Mouse (Mus musculus): ENCODE results near the gene Insl6. TPM values are rescaled to one million over a fixed set of nuclear protein-coding genes. Genes with fewer than 3 reads are reported as not detected.

The Insl6 gene
- total RNA-seq (2014; fragmentation: Nextera tagmentation) (5.6 TPM in 1 of 2 replicates, not detected in the other), total RNA-seq (2017) (0.47 and 3.8 TPM in 2 replicates)

GRCm38 (mm10) chr19:29325053-29325851, at the start of gene Insl6:
Gene Insl6, minus strand, starts transcription at chr19:29325356.
- peak; percentile 90 for ATAC-seq (replicated peaks; ENCODE audit: poor library complexity, severe bottlenecking)

GRCm38 (mm10) chr19:29374947-29375346, 49.8 kb upstream of the Insl6 start:
- ATAC-seq (replicated peaks; ENCODE audit: poor library complexity, severe bottlenecking): no peak

- no peak for ATAC-seq (replicated peaks; ENCODE audit: poor library complexity, severe bottlenecking)
These were observed 48.3 kb upstream of the Insl6 start for GRCm38 (mm10) chr19:29373438-29373837.

GRCm38 (mm10) chr19:29372621-29373020, 47.5 kb upstream of the Insl6 start:
- ATAC-seq (replicated peaks; ENCODE audit: poor library complexity, severe bottlenecking): no peak

DNA sequence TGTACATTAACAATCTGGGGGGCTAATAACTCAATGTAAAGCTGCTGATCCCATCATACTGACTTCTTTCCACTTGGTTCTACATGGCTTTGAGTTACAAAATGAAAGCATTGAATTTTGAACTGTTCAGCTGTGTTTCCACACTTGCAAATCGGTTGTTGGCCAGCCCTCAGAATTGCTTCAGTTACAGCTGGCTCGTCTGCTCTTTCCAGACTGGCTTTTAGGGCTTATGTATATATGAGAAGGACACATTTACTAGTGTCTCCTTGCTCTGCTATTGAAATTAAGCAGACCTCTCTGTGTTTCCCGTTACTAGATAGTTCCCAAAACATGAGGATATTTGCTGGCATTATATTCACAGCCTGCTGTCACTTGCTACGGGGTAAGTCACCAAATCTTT, 47.0 kb upstream of the Insl6 start:
- no peak for ATAC-seq (replicated peaks; ENCODE audit: poor library complexity, severe bottlenecking)

DNA sequence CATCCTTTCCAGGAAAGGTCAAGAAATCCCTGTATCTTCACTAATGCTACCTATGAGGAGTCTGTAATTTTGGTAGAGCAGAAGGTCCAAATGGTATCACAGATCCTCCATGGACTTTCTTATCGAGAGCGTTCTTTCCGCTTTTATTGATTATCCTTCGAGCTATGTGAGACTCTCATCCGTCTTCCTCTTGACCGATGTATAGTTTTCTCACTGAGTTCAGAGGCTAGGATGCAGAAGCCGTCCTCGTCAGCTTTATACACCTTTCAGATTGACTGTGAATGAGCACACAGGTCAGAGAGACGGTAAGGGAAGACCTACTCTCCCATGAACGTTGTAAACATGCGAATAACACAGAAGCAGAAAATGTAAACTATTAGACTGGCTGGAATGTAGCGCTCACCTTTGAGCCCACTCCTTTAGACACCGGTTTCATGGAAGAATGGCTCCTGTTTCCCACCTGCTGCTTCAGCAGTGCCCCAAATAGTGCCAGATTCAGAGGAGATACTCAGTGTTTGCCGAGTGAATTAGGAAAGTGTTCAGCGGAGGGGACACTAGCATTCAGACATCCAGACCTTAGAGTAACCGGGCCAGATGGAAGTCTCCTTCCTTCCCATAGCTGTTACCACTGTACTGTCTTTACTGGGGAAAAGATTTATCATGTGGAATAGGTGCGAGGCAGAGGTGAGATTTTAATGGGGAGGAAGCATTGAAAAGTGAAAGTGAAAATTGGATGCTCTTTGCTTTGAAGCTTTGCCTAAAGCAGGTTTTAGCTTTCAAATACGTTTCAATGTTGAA, 46.3 kb upstream of the Insl6 start:
- ATAC-seq (replicated peaks; ENCODE audit: poor library complexity, severe bottlenecking): no peak

DNA sequence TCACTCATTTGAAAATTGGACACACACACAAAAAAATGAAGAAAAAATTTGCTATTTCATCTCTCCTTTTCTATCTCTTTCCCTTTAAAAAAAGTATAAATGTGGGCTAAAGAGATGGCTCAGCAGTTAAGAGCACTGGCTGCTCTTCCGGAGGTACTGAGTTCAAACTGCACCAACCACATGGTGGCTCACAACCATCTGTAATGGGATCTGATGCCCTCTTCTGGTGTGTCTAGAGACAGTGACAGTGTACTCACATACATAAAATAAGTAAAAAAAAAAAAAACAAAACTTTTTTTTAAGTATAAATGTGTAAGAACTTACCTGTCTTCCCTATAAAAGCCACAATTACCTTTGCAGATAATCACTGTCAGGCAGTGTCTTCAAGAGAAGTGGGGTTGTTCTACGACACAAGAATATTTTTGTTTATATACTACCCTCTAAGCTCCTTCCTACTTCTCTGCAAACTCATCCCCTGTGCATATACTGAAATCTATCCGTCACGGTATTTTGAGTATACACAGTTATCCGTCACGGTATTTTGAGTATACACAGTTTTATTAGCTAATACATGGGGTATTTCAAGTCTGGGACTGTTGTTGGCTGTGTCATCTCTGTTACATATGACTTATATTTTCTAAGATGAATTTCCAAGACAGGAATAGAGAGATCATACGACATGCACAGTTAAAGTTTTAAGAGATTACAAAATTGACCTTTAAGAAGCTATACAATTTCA, 45.6 kb upstream of the Insl6 start:
- ATAC-seq (replicated peaks; ENCODE audit: poor library complexity, severe bottlenecking): no peak

- peak; percentile 62 for ATAC-seq (replicated peaks; ENCODE audit: poor library complexity, severe bottlenecking)
These were observed 45.0 kb upstream of the Insl6 start for GRCm38 (mm10) chr19:29370112-29370511.

- 0 out of 2 replicates have a peak, but pooled peaks have one; percentile 21 for ATAC-seq (replicated peaks; ENCODE audit: poor library complexity, severe bottlenecking)
These were observed 43.6 kb upstream of the Insl6 start for GRCm38 (mm10) chr19:29368671-29369309.

DNA sequence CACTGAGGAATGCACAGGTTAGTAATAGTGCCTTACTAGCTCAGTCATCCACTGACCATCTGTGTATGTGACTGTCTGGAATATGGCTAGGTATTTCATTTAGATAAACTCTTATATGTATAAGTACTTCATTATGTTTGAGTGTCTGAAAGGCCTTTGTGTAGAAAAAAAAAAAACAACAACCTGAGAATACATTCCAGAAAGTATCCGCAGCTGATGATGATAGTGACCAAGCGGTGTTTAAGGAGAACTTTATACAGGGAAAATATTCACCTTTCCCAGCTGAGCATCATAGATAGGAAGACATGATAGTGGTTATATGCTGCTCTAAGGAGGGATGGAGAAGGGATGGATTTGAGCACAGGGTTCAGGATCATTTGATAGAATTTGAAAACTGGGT, 42.9 kb upstream of the Insl6 start:
- no peak for ATAC-seq (replicated peaks; ENCODE audit: poor library complexity, severe bottlenecking)

- peak; percentile 88 for ATAC-seq (replicated peaks; ENCODE audit: poor library complexity, severe bottlenecking)
These were observed 41.9 kb upstream of the Insl6 start, which contains the start of the genes Plgrkt and Cd274 for GRCm38 (mm10) chr19:29366969-29367622. Gene Plgrkt, minus strand, starts transcription at chr19:29367390. Gene Cd274, plus strand, starts transcription at chr19:29367455.

GRCm38 (mm10) chr19:29366226-29366968, 41.2 kb upstream of the Insl6 start:
- no peak for ATAC-seq (replicated peaks; ENCODE audit: poor library complexity, severe bottlenecking)

DNA sequence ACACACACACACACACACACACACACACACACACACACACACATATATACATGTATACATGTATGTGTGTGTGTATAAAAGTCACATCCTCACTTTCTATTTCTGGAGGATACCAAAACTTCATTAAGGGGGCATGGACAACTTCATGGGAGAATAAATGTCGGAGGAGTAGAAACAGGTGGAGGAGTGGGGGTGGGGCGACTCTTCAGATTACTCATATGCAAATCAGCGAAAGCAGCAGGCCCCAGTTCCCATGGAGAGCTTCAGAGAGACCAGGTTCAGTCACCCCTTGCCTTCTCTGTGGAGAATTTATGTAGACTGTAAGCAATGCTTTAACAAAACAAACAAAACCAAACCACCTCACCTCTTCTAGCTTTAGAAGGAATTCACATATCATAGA, 39.9 kb upstream of the Insl6 start:
- ATAC-seq (replicated peaks; ENCODE audit: poor library complexity, severe bottlenecking): no peak

DNA sequence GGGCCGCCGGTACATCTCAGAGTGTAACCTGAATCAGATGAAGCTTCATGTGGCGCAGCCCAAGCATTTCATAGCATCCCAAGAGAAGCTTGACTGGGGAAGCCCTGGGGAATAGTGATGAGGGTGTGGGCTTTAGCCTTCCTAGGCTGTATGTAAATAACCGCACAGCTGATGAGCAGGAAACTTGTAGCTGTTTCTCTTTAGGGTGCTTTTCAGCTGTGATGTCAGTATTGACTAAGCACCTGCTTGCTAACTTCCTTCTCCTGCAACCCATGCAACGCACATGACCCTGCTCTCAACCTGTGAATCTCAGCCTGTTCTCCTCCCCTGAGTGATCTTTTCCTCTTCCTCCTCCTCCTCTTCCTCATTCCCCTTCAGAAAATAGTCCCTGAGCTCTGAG, 38.9 kb upstream of the Insl6 start:
- ATAC-seq (replicated peaks; ENCODE audit: poor library complexity, severe bottlenecking): no peak

GRCm38 (mm10) chr19:29363557-29363956, 38.4 kb upstream of the Insl6 start:
- ATAC-seq (replicated peaks; ENCODE audit: poor library complexity, severe bottlenecking): no peak

DNA sequence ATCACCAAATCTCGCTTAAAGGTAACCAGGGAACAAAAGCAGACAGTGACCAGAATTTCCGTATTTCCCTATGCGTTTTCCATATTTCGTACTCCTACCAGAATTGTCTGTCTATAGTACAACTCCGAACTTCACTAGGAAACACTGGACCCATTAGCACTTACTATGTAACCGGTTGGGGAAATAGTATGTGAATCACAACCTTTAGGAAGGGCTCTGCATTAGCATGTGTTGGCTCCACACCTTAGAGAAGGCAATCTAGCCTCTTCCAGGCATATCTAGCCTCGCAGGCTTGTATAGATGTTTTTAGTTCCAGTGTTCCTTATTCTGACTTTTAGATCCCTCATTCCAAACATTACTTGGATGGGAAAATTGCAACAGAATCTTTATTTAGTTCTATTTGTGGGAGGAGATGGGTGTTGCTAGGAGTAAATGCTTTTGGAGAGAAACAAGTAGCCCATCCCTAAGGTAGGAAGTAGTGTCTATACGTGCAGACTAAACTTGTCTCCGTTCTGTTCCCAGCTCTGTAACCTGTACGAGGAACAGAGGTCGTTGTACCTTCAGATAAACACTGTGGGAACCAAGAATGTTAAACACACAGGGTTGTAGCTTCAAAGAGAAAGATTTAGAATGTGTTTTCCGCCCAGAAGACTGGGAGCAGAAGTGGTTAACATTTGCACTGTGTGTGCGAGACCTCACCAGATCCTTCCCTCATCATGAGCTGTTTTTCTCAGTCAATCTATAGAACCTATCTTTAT, 37.2 kb upstream of the Insl6 start:
- ATAC-seq (replicated peaks; ENCODE audit: poor library complexity, severe bottlenecking): no peak

DNA sequence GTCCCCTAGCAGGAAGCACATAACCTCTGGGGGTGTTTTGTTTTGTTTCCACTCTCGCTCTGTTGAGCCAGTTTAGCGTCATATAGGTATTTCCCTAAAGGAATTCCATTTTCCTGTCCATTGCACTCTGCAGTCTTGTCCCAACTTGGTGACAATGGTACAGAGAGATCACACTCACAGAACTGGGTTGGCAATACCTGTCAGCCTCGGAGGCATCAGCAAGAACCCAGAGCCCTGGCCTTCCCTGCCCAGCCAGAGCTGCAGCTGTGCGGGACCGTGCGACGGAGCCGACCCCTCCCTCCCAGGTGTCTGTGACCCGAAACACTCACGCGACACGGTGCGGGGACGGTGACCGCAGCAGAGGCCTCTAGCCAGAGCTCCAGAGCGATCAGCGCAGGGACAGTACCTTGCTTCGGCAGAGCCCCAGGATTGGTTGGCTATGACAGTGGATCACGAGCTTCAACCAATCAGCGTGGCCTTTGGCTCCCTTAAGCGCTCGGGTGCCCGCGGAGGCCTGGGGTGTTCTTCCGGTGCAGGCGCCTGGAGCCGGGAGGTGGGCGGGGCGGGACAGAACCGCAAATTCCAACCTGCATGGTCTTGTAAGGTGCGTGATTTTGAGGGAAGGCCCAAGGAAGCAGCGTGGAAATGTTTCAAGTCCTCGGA, 36.4 kb upstream of the Insl6 start:
- peak; percentile 99 for ATAC-seq (replicated peaks; ENCODE audit: poor library complexity, severe bottlenecking)

DNA sequence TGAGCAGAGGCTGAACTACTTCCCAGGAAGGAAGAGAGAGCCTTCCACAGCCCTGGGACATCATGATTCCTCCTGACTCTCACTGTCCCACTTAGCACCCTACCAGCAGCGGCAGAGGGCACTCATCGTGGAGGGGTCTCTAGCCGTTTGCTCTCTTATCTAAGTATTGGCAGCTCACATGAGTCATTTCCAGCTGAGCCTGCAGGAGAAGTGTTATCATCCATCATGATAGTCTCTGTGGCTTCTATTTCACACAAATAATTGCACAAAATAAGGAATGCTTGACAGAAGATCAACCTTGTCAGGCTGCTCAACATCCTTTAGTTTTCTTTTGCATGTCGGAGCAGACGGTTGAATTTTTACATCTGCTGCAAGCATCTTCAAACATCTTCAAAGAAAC, 35.1 kb upstream of the Insl6 start:
- ATAC-seq (replicated peaks; ENCODE audit: poor library complexity, severe bottlenecking): no peak

Data from granulocyte monocyte progenitor cell, adult 5-6 weeks (primary cell).